Mouse (Mus musculus): ENCODE results near the gene Saal1. TPM values are rescaled to one million over a fixed set of nuclear protein-coding genes. Genes with fewer than 3 reads are reported as not detected.
"Not testable (repeated sequence)": the region's sequence is repeated elsewhere in the genome, so short reads cannot be mapped to it uniquely, and the experiment has no call there.

Gene Saal1
- 14.2 and 15.3 TPM in 2 replicates for polyA plus RNA-seq (2014; fragmentation: Nextera tagmentation; extraction: Ambion mirVana)

- ATAC-seq (ENCODE audit: insufficient number of reproducible peaks, insufficient read depth, low FRiP score, low read depth): peak; percentile 93
- peak within 1 kb of the TSS; percentile 64 to 77 for H3K4me3 ChIP-seq (ENCODE audit: control insufficient read depth in 1 of 2, insufficient read depth in 1 of 2, low read depth in 1 of 2, low read length in 2 of 2)
- WGBS: 0% methylated on average over 38 of the region's 38 CpGs
- H3K36me3 ChIP-seq (ENCODE audit: control insufficient read depth, insufficient read depth, low read length): peaks cover 30% of the 10 kb centered on the region
- peak within 1 kb of the TSS in 1 of 2 experiments; percentile 31; a peak in 1 of 4 replicates for H3K27ac ChIP-seq (replicated peaks in 1 of 2; ENCODE audit: control insufficient read depth in 1 of 2, insufficient read depth in 1 of 2, low read depth in 2 of 2, low read length in 2 of 2)
- no peaks in the 10 kb centered on the region for H3K9me3 ChIP-seq (ENCODE audit: control insufficient read depth, low read length)
- peak within 1 kb of the TSS; percentile 76 for H3K4me2 ChIP-seq (ENCODE audit: low read length)
- peaks cover 0 to 8% of the 10 kb centered on the region in 2 experiments; a peak in 2 of 4 replicates for H3K4me1 ChIP-seq (ENCODE audit: control insufficient read depth in 2 of 2, insufficient read depth in 2 of 2, low read length in 2 of 2)
- no peaks in the 10 kb centered on the region for H3K27me3 ChIP-seq (ENCODE audit: control insufficient read depth, insufficient read depth, low read length)
- H3K9ac ChIP-seq (ENCODE audit: low read length): peak within 1 kb of the TSS; percentile 86
Observed at GRCm38 (mm10) chr7:46710390-46710844, at the start of gene Saal1. Saal1 (minus strand) TSS chr7:46710680.

DNA sequence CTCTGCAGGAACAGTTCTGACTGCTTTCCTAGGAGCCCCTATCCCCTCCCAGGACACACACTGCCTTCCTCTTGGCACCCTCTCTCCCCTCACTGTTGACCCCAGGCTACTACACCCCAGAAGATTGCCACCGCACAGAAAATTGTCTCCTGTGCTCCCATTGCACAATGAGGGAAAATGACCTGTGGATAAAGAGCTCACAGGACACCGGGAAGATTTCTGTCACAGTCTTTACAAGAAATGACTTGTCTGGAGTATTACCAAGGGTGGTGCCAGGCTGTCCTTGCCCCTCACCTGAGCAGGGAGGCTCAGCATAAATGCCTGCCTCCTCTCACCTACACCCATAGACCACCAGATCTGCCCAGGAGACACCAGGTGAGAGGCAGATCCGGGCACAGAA is 41.0 kb upstream of the Saal1 start, which contains the start of gene Saa2:
Gene Saa2, plus strand, starts transcription at position 301 of the 400 bp plus-strand sequence.
- H3K4me2 ChIP-seq (ENCODE audit: low read length): no peak within 1 kb of the TSS
- H3K27ac ChIP-seq (replicated peaks in 1 of 2; ENCODE audit: control insufficient read depth in 1 of 2, insufficient read depth in 1 of 2, low read depth in 2 of 2, low read length in 2 of 2): no peak within 1 kb of the TSS
- 74% methylated on average over 3 of the region's 3 CpGs for WGBS
- H3K9ac ChIP-seq (ENCODE audit: low read length): no peak within 1 kb of the TSS
- no peak within 1 kb of the TSS for H3K4me3 ChIP-seq (ENCODE audit: control insufficient read depth in 1 of 2, insufficient read depth in 1 of 2, low read depth in 1 of 2, low read length in 2 of 2)
- H3K4me1 ChIP-seq (ENCODE audit: control insufficient read depth in 2 of 2, insufficient read depth in 2 of 2, low read length in 2 of 2): peaks cover 0 to 2% of the 10 kb centered on the region in 2 experiments; a peak in 2 of 4 replicates
- H3K36me3 ChIP-seq (ENCODE audit: control insufficient read depth, insufficient read depth, low read length): no peaks in the 10 kb centered on the region
- H3K9me3 ChIP-seq (ENCODE audit: control insufficient read depth, low read length): no peaks in the 10 kb centered on the region
- no peak for ATAC-seq (ENCODE audit: insufficient number of reproducible peaks, insufficient read depth, low FRiP score, low read depth)
- no peaks in the 10 kb centered on the region for H3K27me3 ChIP-seq (ENCODE audit: control insufficient read depth, insufficient read depth, low read length)

GRCm38 (mm10) chr7:46748459-46748858 is 38.0 kb upstream of the Saal1 start:
- Histone ChIP-seq H3K4me3 (ENCODE audit: control insufficient read depth in 1 of 2, insufficient read depth in 1 of 2, low read depth in 1 of 2, low read length in 2 of 2) (no peak overlapping the region), H3K36me3 (ENCODE audit: control insufficient read depth, insufficient read depth, low read length) (no peaks in the 10 kb centered on the region), H3K27ac (replicated peaks in 1 of 2; ENCODE audit: control insufficient read depth in 1 of 2, insufficient read depth in 1 of 2, low read depth in 2 of 2, low read length in 2 of 2) (no peak overlapping the region), H3K27me3 (ENCODE audit: control insufficient read depth, insufficient read depth, low read length) (no peaks in the 10 kb centered on the region), H3K4me2 (ENCODE audit: low read length) (no peak overlapping the region), H3K9me3 (ENCODE audit: control insufficient read depth, low read length) (no peaks in the 10 kb centered on the region), H3K4me1 (ENCODE audit: control insufficient read depth in 2 of 2, insufficient read depth in 2 of 2, low read length in 2 of 2) (peaks cover 0 to 2% of the 10 kb centered on the region in 2 experiments; a peak in 2 of 4 replicates), H3K9ac (ENCODE audit: low read length) (no peak overlapping the region)
- WGBS: 58% methylated on average over 3 of the region's 3 CpGs
- ATAC-seq (ENCODE audit: insufficient number of reproducible peaks, insufficient read depth, low FRiP score, low read depth): no peak

- H3K4me2 ChIP-seq (ENCODE audit: low read length): no peak overlapping the region
- no peak for ATAC-seq (ENCODE audit: insufficient number of reproducible peaks, insufficient read depth, low FRiP score, low read depth)
- 84% methylated on average over 7 of the region's 7 CpGs for WGBS
- no peaks in the 10 kb centered on the region for H3K36me3 ChIP-seq (ENCODE audit: control insufficient read depth, insufficient read depth, low read length)
- H3K4me1 ChIP-seq (ENCODE audit: control insufficient read depth in 2 of 2, insufficient read depth in 2 of 2, low read length in 2 of 2): peaks cover 0 to 2% of the 10 kb centered on the region in 2 experiments; a peak in 2 of 4 replicates
- H3K9me3 ChIP-seq (ENCODE audit: control insufficient read depth, low read length): no peaks in the 10 kb centered on the region
- no peak overlapping the region for H3K4me3 ChIP-seq (ENCODE audit: control insufficient read depth in 1 of 2, insufficient read depth in 1 of 2, low read depth in 1 of 2, low read length in 2 of 2)
- H3K9ac ChIP-seq (ENCODE audit: low read length): no peak overlapping the region
- H3K27me3 ChIP-seq (ENCODE audit: control insufficient read depth, insufficient read depth, low read length): no peaks in the 10 kb centered on the region
- H3K27ac ChIP-seq (replicated peaks in 1 of 2; ENCODE audit: control insufficient read depth in 1 of 2, insufficient read depth in 1 of 2, low read depth in 2 of 2, low read length in 2 of 2): no peak overlapping the region
Observed at GRCm38 (mm10) chr7:46746381-46746780, 35.9 kb upstream of the Saal1 start.

GRCm38 (mm10) chr7:46745816-46746215 is 35.3 kb upstream of the Saal1 start:
- ATAC-seq (ENCODE audit: insufficient number of reproducible peaks, insufficient read depth, low FRiP score, low read depth): no peak
- Histone ChIP-seq H3K36me3 (ENCODE audit: control insufficient read depth, insufficient read depth, low read length) (no peaks in the 10 kb centered on the region), H3K4me2 (ENCODE audit: low read length) (no peak overlapping the region), H3K4me3 (ENCODE audit: control insufficient read depth in 1 of 2, insufficient read depth in 1 of 2, low read depth in 1 of 2, low read length in 2 of 2) (no peak overlapping the region), H3K4me1 (ENCODE audit: control insufficient read depth in 2 of 2, insufficient read depth in 2 of 2, low read length in 2 of 2) (peaks cover 0 to 2% of the 10 kb centered on the region in 2 experiments; a peak in 2 of 4 replicates), H3K9me3 (ENCODE audit: control insufficient read depth, low read length) (no peaks in the 10 kb centered on the region), H3K9ac (ENCODE audit: low read length) (no peak overlapping the region), H3K27ac (replicated peaks in 1 of 2; ENCODE audit: control insufficient read depth in 1 of 2, insufficient read depth in 1 of 2, low read depth in 2 of 2, low read length in 2 of 2) (no peak overlapping the region), H3K27me3 (ENCODE audit: control insufficient read depth, insufficient read depth, low read length) (no peaks in the 10 kb centered on the region)
- 75% methylated on average over 3 of the region's 3 CpGs for WGBS

DNA sequence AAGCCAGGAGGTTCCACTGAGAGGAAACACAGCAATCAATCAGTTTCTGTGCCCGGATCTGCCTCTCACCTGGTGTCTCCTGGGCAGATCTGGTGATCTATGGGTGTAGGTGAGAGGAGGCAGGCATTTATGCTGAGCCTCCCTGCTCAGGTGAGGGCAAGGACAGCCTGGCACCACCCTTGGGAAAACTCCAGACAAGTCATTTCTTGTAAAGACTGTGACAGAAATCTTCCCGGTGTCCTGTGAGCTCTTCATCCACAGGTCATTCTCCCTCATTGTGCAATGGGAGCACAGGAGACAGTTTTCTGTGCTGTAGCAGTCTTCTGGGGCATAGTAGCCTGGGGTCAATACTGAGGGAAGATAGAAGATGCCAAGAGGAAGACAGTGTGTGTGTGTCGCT is 32.4 kb upstream of the Saal1 start, which contains the start of gene Saa1:
Gene Saa1, minus strand, starts transcription at position 101 of the 400 bp plus-strand sequence.
- WGBS: 75% methylated on average over 3 of the region's 3 CpGs

GRCm38 (mm10) chr7:46740041-46740440 is 29.6 kb upstream of the Saal1 start:
- not testable (repeated sequence) for H3K4me2 ChIP-seq (ENCODE audit: low read length); H3K27me3 ChIP-seq (ENCODE audit: control insufficient read depth, insufficient read depth, low read length); H3K9ac ChIP-seq (ENCODE audit: low read length); H3K9me3 ChIP-seq (ENCODE audit: control insufficient read depth, low read length); H3K36me3 ChIP-seq (ENCODE audit: control insufficient read depth, insufficient read depth, low read length); ATAC-seq (ENCODE audit: insufficient number of reproducible peaks, insufficient read depth, low FRiP score, low read depth); H3K27ac ChIP-seq (replicated peaks in 1 of 2; ENCODE audit: control insufficient read depth in 1 of 2, insufficient read depth in 1 of 2, low read depth in 2 of 2, low read length in 2 of 2); H3K4me1 ChIP-seq (ENCODE audit: control insufficient read depth in 2 of 2, insufficient read depth in 2 of 2, low read length in 2 of 2); H3K4me3 ChIP-seq (ENCODE audit: control insufficient read depth in 1 of 2, insufficient read depth in 1 of 2, low read depth in 1 of 2, low read length in 2 of 2)
- 67% methylated on average over 5 of the region's 5 CpGs for whole genome bisulfite sequencing

More for the DNA sequence above, 32.4 kb upstream of the Saal1 start, which contains the start of gene Saa1:
- not testable (repeated sequence) for ATAC-seq (ENCODE audit: insufficient number of reproducible peaks, insufficient read depth, low FRiP score, low read depth); H3K4me2 ChIP-seq (ENCODE audit: low read length); H3K27me3 ChIP-seq (ENCODE audit: control insufficient read depth, insufficient read depth, low read length); H3K9ac ChIP-seq (ENCODE audit: low read length); H3K4me1 ChIP-seq (ENCODE audit: control insufficient read depth in 2 of 2, insufficient read depth in 2 of 2, low read length in 2 of 2); H3K4me3 ChIP-seq (ENCODE audit: control insufficient read depth in 1 of 2, insufficient read depth in 1 of 2, low read depth in 1 of 2, low read length in 2 of 2); H3K27ac ChIP-seq (replicated peaks in 1 of 2; ENCODE audit: control insufficient read depth in 1 of 2, insufficient read depth in 1 of 2, low read depth in 2 of 2, low read length in 2 of 2); H3K36me3 ChIP-seq (ENCODE audit: control insufficient read depth, insufficient read depth, low read length); H3K9me3 ChIP-seq (ENCODE audit: control insufficient read depth, low read length)
